Mouse (Mus musculus): ENCODE measurements around the gene Plscr1. TPM values are rescaled to one million over a fixed set of nuclear protein-coding genes. Genes with fewer than 3 reads are reported as not detected.

Gene Plscr1
- total RNA-seq, 4 experiments from 2014 or later, result 2.1 to 4.1 (median 3.1) TPM

DNA sequence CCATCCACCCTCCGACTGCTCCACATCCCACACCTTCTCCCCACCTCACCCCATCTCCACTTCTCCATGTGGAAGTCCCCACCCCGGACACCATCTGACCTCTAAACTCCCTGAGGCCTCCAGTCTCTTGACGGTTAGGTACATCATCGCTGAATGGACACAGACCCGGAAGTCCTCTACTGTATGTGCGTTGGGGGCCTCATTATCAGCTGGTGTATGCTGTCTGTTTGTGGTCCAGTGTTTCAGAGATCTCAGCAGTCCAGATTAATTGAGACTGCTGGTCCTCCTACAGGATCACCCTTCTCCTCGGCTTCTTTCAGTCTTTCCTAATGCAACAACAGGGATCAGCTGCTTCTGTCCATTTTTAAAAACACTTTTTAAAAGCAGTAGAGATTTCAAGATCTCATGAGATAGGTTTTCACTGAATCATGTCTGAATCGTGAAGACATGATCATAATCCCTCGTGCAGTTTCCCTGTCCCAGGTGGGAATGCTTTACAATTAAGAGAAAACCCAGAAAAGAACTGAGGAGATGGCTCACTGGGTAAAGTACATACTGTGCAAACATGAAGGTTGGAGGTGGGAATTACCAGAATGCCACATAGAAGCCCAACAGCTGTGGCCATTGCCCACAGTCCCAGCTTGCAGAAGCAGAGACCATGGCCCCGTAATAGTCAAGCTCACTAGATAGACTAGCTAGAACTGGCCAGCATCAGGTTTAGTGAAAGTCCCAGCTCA, 4.2 kb downstream of the Plscr1 start:
- DNase-seq (ENCODE audit: low spot score in 2 of 2), result no peak

DNA sequence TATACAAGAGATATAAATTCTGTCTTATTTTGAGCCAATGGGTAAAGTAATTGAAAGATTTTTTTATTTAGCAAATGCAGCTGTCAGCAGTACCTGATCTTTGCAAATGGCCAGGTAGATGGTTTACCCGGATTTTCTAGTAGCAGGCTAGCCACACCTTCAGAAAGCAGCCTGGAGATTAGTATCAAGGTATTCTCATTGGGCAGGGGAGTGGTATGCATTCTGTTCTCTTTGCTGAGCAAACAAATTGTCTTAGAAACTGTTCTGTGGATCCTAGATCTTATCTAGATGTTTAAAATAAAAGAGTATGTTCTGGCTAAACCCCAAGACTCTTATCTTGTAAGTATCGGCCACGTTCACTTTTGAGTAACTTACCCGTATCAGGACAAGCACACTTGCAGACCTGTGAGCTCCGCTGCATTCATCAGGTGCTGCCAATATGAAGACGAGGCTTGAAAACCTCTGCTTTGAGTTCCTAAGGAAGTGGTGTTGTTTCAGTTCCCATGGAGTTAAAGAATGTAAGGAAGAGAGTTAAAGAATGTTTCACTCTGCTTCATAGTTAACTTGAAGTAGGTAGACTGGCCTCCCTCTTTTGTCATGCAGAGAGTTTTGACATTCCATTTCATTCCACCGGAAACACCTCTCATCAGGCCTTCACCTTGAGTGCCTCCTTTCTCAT, 11.1 kb downstream of the Plscr1 start:
- no peak for DNase-seq (ENCODE audit: low spot score in 2 of 2)

DNA sequence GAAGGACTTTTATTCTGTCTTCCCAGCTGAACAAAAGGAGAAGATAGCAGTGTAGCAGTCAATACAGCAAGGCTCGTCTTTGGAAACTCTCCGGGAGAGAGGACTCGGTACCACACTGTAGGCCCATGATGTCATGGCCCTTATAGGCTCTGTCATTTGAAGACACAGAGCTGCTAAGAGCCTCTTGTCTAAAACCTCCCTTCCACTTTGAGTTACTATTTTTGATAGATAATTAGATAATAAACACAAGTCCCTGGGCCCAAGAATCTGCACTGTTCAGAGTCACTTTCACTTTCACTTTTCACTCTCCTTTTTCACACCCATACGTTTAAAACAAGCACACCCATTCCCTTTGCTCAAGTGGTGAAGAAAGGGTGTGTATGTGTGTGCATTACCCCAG, 16.2 kb downstream of the Plscr1 start:
- no peak for DNase-seq (ENCODE audit: low spot score in 2 of 2)

DNA sequence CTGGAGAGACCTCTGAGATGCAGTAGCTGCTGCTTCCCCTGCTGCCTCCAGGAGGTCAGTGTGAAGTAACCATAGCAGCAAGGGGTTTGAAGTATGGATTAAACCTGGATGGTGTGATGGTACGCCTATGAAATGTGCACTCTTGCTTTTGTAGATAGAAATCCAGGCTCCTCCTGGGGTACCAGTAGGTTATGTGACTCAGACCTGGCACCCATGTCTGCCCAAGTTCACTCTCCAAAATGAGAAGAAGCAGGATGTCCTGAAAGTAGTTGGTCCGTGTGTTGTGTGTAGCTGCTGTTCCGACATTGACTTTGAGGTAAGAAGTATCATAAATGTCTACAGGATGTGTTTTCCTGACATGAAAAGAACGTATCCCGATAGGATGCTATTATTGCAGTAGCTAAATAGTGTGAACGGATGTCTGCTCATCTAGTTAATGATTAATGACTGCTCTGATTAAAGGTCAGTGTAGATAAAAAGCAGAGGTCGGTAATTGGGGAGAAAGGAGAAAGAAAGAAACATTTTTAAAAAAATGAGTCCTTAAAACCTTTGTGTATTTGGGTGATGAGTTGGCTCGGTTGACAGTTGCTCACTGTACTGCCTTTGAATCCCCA, 17.1 kb downstream of the Plscr1 start:
- no peak for DNase-seq (ENCODE audit: low spot score in 2 of 2)

DNA sequence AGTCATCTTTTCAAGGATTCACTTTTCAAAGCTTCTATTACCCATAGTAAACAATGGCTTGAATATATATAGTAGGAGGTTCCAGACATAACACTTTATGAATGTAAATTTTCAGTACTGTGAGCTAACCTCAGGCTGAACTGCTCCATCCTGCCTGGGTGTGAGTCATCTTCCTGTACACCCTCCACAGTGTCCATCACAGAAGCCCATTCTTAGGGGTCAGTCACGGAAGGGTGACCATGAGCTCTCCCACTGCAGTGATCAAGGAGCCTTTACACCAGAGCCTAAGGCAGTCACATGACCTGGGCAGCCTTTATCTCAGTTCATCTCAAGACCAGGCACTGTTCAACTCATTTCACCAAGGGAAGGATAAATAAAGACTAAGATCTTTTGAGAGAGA, 18.2 kb downstream of the Plscr1 start:
- no peak for DNase-seq (ENCODE audit: low spot score in 2 of 2)

DNA sequence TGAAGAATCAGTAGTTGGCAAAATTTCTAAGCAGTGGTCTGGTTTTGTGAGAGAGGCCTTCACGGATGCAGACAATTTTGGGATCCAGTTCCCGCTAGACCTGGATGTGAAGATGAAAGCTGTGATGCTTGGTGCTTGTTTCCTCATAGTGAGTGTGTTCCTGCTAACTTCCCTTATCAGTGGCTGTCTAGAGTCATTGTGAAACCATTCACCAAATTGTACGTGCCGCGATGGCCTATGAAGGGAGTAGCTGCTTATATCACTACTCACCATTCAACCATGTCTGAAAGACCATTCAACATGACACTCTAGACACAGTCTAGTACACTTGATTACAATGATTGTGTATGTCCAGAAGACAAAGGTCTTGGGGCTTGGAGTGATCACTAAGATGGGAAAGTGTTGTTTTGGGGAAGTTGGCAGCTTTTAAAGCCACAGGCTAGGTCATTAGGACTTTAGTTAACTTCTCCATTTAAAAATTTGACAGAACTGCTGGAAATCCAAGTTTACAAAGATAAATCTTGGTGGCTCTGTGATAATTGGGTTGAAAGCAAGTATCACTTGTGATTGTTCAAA, 20.4 kb downstream of the Plscr1 start:
- no peak for DNase-seq (ENCODE audit: low spot score in 2 of 2)

DNA sequence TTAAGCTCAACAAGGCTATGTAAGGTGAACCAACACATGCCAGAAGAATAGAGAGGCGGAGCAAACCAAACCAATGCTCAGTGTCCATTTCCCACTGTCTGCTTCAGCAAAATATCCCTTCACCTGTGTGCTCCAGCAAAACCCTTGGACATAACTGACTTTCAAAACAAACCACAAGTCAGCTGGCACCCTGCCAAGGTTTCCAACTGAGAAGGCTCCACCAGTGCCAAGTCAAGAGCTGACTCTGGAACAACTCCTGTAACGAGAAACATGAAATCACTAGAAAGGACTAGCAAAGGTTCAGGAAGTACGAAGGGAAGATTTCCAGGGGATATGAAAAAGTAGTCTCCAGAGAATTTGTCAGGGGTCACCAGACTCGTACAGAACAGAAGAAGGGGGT, 21.4 kb downstream of the Plscr1 start:
- peak in 1 of 2 experiments; percentile 24 for DNase-seq (ENCODE audit: low spot score in 2 of 2)

DNA sequence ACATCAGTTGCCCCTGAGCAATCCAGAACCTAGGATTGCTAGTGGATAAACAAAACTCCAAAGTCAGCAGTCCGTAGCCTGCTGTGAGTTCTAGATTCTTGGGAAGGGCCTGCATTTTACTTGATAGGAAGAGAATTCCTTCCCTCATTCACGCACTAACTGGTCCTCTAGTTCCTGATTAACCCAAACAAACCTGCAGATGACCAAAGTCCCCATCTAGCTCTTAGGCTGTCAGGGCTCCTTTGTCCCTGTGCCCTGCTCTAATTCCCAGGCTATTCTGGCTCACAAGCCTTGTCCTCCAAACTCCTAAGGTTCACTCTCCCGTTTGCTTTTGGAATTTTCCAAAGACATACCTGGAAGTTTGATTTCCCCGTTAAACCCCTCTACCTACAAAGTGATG, 23.1 kb downstream of the Plscr1 start:
- no peak for DNase-seq (ENCODE audit: low spot score in 2 of 2)

DNA sequence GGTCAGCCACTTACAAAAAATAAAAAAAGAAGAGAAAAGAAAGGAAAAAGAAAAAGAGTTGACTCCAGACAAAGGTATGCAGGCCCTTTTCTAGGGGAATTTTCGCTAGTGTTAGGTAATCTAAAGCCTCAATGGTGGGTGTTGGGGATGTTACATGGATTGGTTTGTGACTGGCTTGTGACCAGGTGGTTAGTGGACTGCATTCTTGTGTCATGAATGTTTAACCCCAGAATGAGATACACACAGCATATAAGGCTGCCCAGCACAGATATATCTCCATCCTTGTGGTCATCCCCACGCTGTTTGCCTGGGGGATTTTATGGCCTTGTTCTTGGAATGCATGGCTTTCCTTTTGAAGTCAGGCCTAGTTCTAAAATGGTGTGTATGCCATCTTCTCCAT, 23.7 kb downstream of the Plscr1 start:
- DNase-seq (ENCODE audit: low spot score in 2 of 2), result no peak

DNA sequence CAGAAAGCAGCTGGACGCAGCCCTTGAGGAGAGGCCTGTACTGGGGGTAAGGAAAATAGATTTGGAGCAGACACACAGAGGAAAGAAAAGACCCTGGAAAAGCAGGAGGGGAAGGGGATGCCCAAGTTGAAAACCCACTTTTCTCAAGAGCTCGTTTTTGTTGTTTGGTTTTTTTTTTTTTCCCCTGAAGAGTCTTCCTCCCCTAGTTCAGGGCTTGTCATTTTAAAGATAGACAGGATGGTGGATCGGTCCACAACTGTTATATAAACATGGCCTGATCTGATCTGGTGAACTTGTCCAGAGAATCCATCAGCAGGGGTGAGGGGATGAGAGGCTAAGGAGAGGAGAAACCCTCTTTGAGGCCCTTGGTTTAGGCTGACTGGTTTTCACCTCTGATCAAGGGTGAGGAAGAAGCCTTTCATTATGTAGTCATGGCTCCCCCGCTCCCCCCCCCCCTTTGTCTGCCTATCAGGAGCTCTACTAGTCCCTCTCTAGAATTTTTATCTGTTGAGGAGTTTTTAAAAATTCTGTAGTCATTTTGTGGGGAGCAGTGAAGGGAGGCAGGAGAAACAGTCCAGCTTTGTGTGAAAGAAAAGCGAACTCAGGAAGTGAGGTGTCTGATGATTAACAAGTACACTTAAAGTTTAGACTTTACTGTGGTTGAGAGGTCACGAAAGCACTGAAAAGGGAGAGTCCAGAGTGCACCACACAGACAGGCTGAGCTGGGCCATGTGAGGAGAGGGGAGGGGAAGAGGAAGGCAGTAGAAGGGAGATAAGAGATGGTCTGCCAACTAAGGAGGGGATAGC, 24.6 kb downstream of the Plscr1 start:
- DNase-seq (ENCODE audit: low spot score in 2 of 2), result no peak

DNA sequence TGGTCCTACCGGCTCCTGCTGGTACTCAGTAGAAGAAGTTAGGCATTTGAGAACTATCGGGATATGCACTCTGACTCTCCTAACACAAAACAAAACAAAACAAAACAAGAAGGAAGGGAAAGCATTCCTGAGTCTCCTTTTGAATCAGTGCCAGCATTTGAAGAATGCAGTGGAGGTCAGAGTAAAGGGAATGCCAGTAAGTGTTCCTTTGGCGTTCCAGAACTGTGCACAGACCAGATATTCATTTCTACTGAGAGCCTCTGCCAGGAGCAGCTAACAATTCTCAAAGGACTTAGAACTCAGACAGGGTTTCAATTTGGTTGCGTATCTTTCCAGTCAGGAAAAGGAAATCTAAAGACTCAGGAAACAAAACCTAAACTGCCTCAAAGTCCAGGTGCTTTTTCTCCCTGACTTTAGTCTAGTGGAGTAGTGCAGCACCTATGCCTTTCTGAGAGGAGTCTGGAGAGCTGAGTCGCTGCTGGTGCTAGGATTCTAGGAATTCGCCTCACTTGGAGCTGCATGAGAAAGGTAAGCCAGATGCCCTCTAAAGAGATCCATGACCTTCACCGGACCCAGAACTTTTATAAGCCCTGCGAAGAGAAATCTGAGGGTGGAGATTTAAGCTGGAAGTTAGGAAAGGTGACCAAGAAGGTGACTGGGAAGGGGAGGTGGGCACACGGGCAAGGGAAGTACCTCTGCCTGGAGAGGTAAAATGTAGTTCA, 26.1 kb downstream of the Plscr1 start, which contains the start of gene Plscr2:
TSS of gene Plscr2 (plus strand) at position 117 of the 722 bp plus-strand sequence.
- no peak for DNase-seq (ENCODE audit: low spot score in 2 of 2)

DNA sequence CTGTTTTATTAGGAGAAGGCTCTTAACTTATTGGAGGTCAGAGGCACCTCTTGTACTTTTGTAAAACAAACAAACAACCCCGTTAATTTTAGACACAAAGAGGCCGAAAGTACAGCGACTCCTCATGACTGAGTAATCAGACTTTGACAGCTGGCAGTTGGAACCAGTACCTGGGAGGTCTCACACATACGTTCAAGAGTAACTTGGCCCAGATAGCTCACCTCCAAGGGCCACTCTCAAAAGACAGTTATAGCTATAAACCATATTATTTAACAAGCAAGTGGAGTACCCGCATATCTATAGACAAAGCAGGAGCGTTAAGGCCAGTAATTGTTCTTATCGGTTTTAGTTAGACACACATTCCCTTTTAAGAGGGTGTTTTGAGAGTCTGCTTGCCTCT, 26.8 kb downstream of the Plscr1 start:
- DNase-seq (ENCODE audit: low spot score in 2 of 2), result no peak

DNA sequence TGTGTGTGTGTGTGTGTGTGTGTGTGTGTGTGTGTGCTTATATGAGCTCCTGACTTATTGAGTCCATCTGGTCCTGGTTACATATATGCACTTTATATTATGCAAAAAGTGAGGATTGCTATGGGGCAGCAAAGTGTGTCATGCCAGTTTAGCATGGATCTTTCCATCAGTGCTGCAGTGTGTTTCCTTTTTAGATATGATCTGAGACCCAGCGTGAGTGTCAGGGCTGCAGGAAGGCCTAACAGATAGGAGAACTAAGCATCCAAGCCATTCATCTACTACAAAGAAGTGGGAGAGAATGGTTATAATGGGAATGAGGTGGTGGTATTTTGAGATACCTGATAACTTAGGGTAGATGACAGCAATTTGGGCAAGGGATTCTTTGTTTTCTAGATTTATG, 30.5 kb downstream of the Plscr1 start:
- no peak for DNase-seq (ENCODE audit: low spot score in 2 of 2)

DNA sequence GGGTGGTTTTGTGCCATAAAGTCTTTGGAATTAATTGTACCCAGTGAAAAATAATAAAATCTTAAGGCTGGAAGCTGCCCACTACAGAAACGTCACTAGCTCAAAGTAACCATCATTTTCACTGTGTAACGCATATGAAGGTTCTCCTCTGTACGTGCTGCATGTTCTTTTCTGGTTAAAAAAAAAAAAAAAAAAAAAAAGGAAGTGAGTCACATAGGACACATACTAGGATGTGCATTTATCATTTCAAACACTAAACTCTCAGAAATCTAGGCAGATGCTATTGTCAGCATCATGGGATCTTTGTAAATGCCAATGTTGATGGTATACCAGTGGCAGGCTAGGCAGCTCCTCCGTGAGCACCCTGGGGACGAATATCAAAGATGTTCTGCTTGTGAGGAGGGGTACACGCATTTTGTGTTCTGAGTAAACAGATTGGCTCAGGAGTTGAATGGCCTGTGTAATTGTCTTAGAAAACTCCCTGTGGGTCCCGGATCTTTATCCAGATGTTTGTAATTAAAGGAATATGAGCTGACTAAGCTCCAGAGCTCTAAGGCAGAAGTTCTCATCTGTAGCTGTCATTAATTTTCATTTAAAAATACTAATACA, 33.1 kb downstream of the Plscr1 start:
- no peak for DNase-seq (ENCODE audit: low spot score in 2 of 2)

DNA sequence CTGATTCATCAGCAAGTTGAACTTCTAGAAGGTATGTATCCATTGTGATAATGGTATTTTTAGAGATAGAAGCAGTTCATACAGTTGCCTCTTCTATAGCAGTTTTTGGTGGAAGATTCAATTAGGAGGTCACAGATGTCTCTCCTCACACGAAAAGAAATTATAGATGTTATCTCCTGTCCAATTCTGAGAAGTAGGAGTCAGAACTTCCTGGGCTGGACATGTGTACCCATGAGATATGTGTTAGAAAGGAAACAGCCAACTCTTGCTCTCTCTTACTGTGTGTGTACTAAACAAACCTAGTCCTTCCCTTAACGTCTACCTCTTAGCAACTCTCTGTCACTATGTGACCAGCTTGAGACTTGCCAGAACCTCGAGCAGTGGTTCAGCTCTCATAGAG, 40.1 kb downstream of the Plscr1 start:
- DNase-seq (ENCODE audit: low spot score in 2 of 2), result no peak

DNA sequence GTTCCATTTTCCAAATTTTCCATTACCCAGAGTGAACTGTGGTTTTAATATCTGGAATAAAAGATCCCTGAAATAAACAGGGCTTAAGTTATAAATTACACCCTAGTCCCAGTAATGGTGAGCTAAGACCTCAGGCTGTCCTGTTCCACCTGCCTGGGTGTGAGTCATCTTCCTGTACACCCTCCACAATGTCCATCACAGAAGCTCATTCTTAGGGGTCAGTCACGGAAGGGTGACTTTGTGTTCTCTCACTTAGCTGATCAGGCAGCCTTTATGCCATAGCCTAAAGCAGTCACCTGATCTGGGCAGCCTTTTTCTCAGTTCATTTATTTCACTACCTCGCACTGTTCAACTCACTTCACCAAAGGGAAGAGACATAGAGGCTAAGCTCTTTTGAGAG, 42.6 kb downstream of the Plscr1 start:
- no peak for DNase-seq (ENCODE audit: low spot score in 2 of 2)

DNA sequence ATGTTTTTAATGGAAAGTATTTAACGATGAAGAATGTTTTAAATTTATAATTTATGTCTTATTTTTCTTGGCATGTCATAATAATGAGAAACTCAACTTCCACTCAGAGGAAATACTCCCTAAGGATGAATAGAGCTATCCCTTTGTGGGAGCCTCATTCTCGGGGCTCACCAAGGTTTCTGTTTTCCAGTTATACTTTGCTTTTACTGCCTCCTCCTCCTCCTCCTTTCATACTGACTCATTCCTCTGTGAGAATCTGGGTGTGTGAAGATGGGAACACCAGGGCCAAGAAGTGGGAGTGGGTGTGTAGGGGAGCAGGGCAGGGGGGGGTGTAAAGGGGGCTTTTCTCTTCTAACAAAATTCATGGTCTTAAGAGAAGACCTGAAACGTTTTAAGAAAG, 43.4 kb downstream of the Plscr1 start:
- no peak for DNase-seq (ENCODE audit: low spot score in 2 of 2)

DNA sequence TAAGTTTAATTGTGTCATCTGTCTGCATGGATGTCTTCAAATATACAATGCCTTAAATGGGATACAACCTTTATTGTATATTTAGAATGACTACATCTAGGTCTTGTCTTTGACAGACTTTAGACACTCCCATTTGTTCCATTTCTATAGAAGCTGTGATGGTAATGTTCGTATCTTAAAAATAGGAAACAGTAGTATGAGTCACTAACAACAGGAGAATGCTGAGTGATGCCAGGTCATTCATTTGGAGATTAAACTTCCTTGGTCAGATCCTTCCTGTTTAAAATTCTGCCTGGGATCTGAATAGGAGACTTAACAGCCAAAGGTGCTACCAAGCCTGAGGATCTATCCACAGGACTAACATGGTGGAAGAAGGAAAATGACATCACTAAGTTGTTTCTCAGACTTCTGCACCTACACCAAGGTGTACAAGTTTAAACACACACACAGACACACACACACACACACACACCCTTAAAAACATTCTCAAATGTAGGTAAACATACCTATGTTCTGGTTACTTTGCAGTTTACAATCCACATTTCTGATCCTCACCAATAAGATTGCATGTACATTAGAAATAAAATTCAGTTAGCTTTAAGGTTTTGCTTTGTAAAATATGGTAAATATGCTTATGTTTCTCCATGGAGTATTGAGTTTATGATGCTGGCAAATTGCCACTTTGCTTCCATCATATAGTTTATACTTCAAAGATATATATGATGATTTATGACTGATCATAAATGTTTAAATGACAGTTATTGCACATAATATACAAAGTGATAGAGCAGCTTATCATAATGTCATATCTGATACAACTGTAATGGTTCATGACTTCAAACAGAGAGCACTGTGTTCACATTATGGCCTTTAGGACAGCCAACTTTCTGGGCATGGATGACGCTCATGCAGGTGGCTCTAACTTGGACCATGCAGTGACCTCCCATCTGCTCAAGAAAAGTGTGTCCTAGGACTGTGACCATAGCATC, 44.3 kb downstream of the Plscr1 start:
- no peak for DNase-seq (ENCODE audit: low spot score in 2 of 2)

DNA sequence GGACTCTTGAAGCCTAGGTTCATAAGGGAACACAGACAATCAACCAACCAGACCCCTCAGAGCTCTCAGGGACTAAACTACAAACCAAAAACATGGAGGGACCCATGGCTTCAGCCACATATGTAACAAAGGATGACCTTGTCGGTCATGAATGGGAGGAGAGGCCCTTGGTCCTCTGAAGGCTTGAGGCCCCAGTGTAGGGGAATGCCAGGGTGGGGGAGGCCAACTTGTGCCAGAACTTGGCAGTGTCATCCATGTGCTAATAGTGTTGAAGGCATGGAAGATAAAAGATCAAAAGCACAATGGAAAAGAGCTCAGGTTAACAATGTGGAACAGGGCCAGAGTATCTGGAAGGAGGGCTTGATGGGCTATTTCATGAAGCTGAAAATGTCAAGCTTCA, 48.7 kb downstream of the Plscr1 start:
- DNase-seq (ENCODE audit: low spot score in 2 of 2), result no peak

Data from layer of hippocampus, adult 8-10 months (tissue).